Mouse (Mus musculus) limb, embryonic 12.5 days (tissue): ENCODE measurements around the gene Gper1. TPM values are rescaled to one million over a fixed set of nuclear protein-coding genes. Genes with fewer than 3 reads are reported as not detected.

Experiments used
- ATAC-seq: fragments of 200-750 bp; cut with Nextera tagmentation; 2 replicates; pipeline ENCODE4 v1.8.0; 2017; ENCODE audit warnings: low read depth, moderate TSS enrichment; ENCODE audit not compliant: insufficient number of reproducible peaks, insufficient read depth, low FRiP score, low TSS enrichment
- H3K27ac ChIP-seq: fragments of 300-500 bp; sonication (generic); 2 replicates; pipeline ENCODE4 v1.5.1; 2016; ENCODE audit warnings: mild to moderate bottlenecking, moderate library complexity
- H3K27me3 ChIP-seq: fragments of 300-500 bp; sonication (generic); 2 replicates; pipeline ENCODE4 v1.6.1; 2016; ENCODE audit warnings: mild to moderate bottlenecking, moderate library complexity
- H3K36me3 ChIP-seq: fragments of 300-500 bp; sonication (generic); 2 replicates; pipeline ENCODE4 v1.6.1; 2016; ENCODE audit warnings: mild to moderate bottlenecking, moderate library complexity
- H3K4me1 ChIP-seq: fragments of 300-500 bp; sonication (generic); replicated peaks from 2 replicates; pipeline ENCODE4 v1.6.1; 2016
- H3K4me2 ChIP-seq: fragments of 300-500 bp; sonication (generic); 2 replicates; pipeline ENCODE4 v1.6.1; 2016; ENCODE audit warnings: mild to moderate bottlenecking, moderate library complexity
- H3K4me3 ChIP-seq: fragments of 300-500 bp; sonication (generic); replicated peaks from 2 replicates; pipeline ENCODE4 v1.5.1; 2016; ENCODE audit warnings: mild to moderate bottlenecking
- H3K9ac ChIP-seq: fragments of 300-500 bp; sonication (generic); replicated peaks from 2 replicates; pipeline ENCODE4 v1.6.1; 2016; ENCODE audit warnings: mild to moderate bottlenecking, moderate library complexity
- H3K9me3 ChIP-seq: fragments of 300-500 bp; sonication (generic); 2 replicates; pipeline ENCODE4 v1.6.1; 2016; ENCODE audit warnings: mild to moderate bottlenecking, moderate library complexity
- WGBS: fragments of 180-500 bp; shearing (Covaris S2); methylation state at CpG from one replicate; pipeline ENCODE4 v1.1.7; 2016; 5-methylcytosine and 5-hydroxymethylcytosine counted together
- polyA plus RNA-seq: library from polyadenylated mRNA; unstranded; fragments of >200 nt; fragmentation: Nextera tagmentation; extraction: Ambion mirVana; gene quantifications from 2 replicates; pipeline ENCODE4 v1.2.1, GENCODE M21; 2016

The Gper1 gene
- polyA plus RNA-seq, 1 experiment from 2014 or later = 1.7 TPM

DNA sequence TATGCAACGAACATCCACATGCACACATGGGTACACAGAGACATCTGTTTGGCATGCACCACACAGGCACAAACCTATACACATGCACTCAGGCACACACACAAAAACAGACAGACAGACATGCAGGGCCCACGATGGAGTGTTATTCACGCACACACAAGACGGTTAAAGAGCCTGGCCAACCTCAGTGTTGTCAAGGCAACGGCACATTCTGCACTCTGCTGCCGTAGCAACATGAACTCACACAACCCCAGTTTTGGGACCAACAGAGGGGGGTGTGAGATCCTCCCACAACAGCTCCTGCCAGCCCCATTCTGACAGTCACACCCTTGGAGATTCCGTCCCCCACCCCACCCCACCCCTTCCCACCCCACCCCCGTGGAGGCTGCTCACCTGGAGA is 12.0 kb downstream of the Gper1 start:
- no peak for ATAC-seq
- 62% methylated on average over 8 of the region's 8 CpGs for WGBS
- no peak overlapping the region; the same call in 1 of the 2 replicates for H3K27ac ChIP-seq

GRCm38 (mm10) chr5:139437769-139438168 is 14.8 kb downstream of the Gper1 start:
- no peak overlapping the region for H3K27ac ChIP-seq
- no peaks in the 10 kb centered on the region for H3K9me3 ChIP-seq
- WGBS = 93% methylated on average over 4 of the region's 4 CpGs
- no peak for ATAC-seq
- peaks cover 16% of the 10 kb centered on the region for H3K4me1 ChIP-seq
- no peak overlapping the region for H3K9ac ChIP-seq
- H3K36me3 ChIP-seq = peaks cover 4% of the 10 kb centered on the region; the same call in 1 of the 2 replicates
- no peak overlapping the region for H3K4me2 ChIP-seq
- no peaks in the 10 kb centered on the region for H3K27me3 ChIP-seq
- no peak overlapping the region for H3K4me3 ChIP-seq

More for the DNA sequence above, 12.0 kb downstream of the Gper1 start:
- H3K36me3 ChIP-seq = no peaks in the 10 kb centered on the region; the same call in 1 of the 2 replicates
- no peak overlapping the region for H3K4me2 ChIP-seq
- no peaks in the 10 kb centered on the region for H3K27me3 ChIP-seq
- no peak overlapping the region for H3K9ac ChIP-seq
- H3K9me3 ChIP-seq = no peaks in the 10 kb centered on the region
- H3K4me1 ChIP-seq = peaks cover 28% of the 10 kb centered on the region
- H3K4me3 ChIP-seq = no peak overlapping the region

DNA sequence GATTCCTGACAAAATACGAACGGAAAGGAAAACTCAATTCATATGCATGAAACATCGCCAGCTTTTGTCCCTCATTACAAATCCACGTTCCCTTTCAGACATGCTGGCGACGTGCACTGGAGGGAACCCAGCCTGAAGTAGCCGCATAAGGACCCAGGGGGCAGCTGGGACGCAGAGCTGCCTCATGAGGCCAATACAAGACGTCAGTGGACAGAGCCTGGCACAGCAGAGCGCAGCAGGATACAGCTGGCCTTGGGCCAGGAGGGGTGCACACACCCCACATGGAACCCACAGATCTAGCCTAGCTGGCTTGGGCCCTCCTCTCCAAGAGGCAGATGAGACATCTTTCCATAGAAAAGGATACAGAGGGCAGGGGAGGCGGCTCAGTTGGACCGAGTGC is 15.5 kb downstream of the Gper1 start:
- H3K9me3 ChIP-seq = no peaks in the 10 kb centered on the region
- no peak overlapping the region for H3K4me2 ChIP-seq
- H3K36me3 ChIP-seq = peaks cover 4% of the 10 kb centered on the region; the same call in 1 of the 2 replicates
- no peak overlapping the region for H3K27ac ChIP-seq
- H3K27me3 ChIP-seq = no peaks in the 10 kb centered on the region
- no peak for ATAC-seq
- WGBS = 90% methylated on average over 12 of the region's 12 CpGs
- H3K9ac ChIP-seq = no peak overlapping the region
- H3K4me3 ChIP-seq = no peak overlapping the region
- H3K4me1 ChIP-seq = peaks cover 16% of the 10 kb centered on the region

GRCm38 (mm10) chr5:139440451-139440850 is 17.5 kb downstream of the Gper1 start:
- ATAC-seq = no peak
- Histone ChIP-seq H3K36me3 (0 out of 2 replicates have a peak, but pooled peaks cover 4% of the 10 kb centered on the region), H3K27ac (no peak overlapping the region), H3K4me3 (no peak overlapping the region), H3K9me3 (no peaks in the 10 kb centered on the region), H3K4me2 (no peak overlapping the region), H3K27me3 (no peaks in the 10 kb centered on the region), H3K4me1 (no peaks in the 10 kb centered on the region), H3K9ac (no peak overlapping the region)
- WGBS = 89% methylated on average over 5 of the region's 5 CpGs

- H3K4me3 ChIP-seq = no peak overlapping the region
- no peak overlapping the region for H3K27ac ChIP-seq
- H3K9ac ChIP-seq = no peak overlapping the region
- 0 out of 2 replicates have a peak, but pooled peaks cover 4% of the 10 kb centered on the region for H3K36me3 ChIP-seq
- 91% methylated on average over 11 of the region's 11 CpGs for WGBS
- H3K4me2 ChIP-seq = no peak overlapping the region
- no peaks in the 10 kb centered on the region for H3K9me3 ChIP-seq
- ATAC-seq = no peak
- no peaks in the 10 kb centered on the region for H3K27me3 ChIP-seq
- no peaks in the 10 kb centered on the region for H3K4me1 ChIP-seq
Observed at GRCm38 (mm10) chr5:139440926-139441725, 18.2 kb downstream of the Gper1 start.

- WGBS = 94% methylated on average over 2 of the region's 2 CpGs
- Histone ChIP-seq H3K27ac (no peak overlapping the region), H3K4me1 (no peaks in the 10 kb centered on the region), H3K4me3 (no peak overlapping the region), H3K4me2 (no peak overlapping the region), H3K27me3 (no peaks in the 10 kb centered on the region), H3K9ac (no peak overlapping the region), H3K9me3 (no peaks in the 10 kb centered on the region), H3K36me3 (0 out of 2 replicates have a peak, but pooled peaks cover 4% of the 10 kb centered on the region)
- ATAC-seq = no peak
Observed at GRCm38 (mm10) chr5:139441726-139442018, 18.7 kb downstream of the Gper1 start.

- H3K9me3 ChIP-seq = no peaks in the 10 kb centered on the region
- WGBS = 83% methylated on average over 12 of the region's 12 CpGs
- no peaks in the 10 kb centered on the region for H3K4me1 ChIP-seq
- no peak overlapping the region for H3K9ac ChIP-seq
- 0 out of 2 replicates have a peak, but pooled peaks cover 4% of the 10 kb centered on the region for H3K36me3 ChIP-seq
- no peak overlapping the region for H3K4me3 ChIP-seq
- ATAC-seq = no peak
- H3K4me2 ChIP-seq = no peak overlapping the region
- H3K27me3 ChIP-seq = no peaks in the 10 kb centered on the region
- no peak overlapping the region for H3K27ac ChIP-seq
Observed at GRCm38 (mm10) chr5:139442428-139442827, 19.5 kb downstream of the Gper1 start.

DNA sequence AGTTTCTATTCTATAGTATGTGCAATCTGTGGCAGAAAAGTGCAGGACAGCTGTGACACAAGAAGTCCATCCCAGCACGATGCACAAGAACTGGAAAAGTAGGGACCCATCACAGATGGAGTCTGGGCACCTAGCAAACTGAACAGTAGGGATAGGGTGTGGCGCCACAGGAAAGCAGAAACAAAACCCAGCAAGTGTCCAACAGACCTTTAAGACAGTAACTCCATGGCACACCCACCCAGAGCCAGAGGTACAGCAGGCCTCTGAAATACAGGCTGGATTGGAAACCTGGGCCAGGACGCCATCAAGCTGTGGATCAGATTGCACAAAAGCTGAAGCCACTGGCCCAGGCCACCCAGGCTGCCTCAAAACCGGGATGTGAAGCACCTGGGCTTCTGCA is 20.0 kb downstream of the Gper1 start:
- Histone ChIP-seq H3K9me3 (no peaks in the 10 kb centered on the region), H3K4me1 (no peaks in the 10 kb centered on the region), H3K4me2 (no peak overlapping the region), H3K27me3 (no peaks in the 10 kb centered on the region), H3K9ac (no peak overlapping the region), H3K4me3 (no peak overlapping the region), H3K36me3 (0 out of 2 replicates have a peak, but pooled peaks cover 4% of the 10 kb centered on the region), H3K27ac (no peak overlapping the region)
- WGBS = 66% methylated on average over 4 of the region's 4 CpGs
- ATAC-seq = no peak

- Histone ChIP-seq H3K4me1 (no peaks in the 10 kb centered on the region), H3K4me3 (no peak overlapping the region), H3K4me2 (no peak overlapping the region), H3K36me3 (0 out of 2 replicates have a peak, but pooled peaks cover 4% of the 10 kb centered on the region), H3K27ac (no peak overlapping the region), H3K9me3 (no peaks in the 10 kb centered on the region), H3K9ac (no peak overlapping the region), H3K27me3 (no peaks in the 10 kb centered on the region)
- WGBS = 88% methylated on average over 8 of the region's 8 CpGs
- ATAC-seq = no peak
Observed at GRCm38 (mm10) chr5:139445258-139445657, 22.3 kb downstream of the Gper1 start.

GRCm38 (mm10) chr5:139448025-139448424 is 25.1 kb downstream of the Gper1 start:
- no peaks in the 10 kb centered on the region for H3K27me3 ChIP-seq
- no peak for ATAC-seq
- no peak overlapping the region for H3K27ac ChIP-seq
- no peak overlapping the region for H3K4me2 ChIP-seq
- no peak overlapping the region for H3K4me3 ChIP-seq
- no peaks in the 10 kb centered on the region for H3K9me3 ChIP-seq
- 72% methylated on average over 6 of the region's 6 CpGs for WGBS
- H3K4me1 ChIP-seq = no peaks in the 10 kb centered on the region
- peaks cover 9% of the 10 kb centered on the region; the same call in 1 of the 2 replicates for H3K36me3 ChIP-seq
- H3K9ac ChIP-seq = no peak overlapping the region

DNA sequence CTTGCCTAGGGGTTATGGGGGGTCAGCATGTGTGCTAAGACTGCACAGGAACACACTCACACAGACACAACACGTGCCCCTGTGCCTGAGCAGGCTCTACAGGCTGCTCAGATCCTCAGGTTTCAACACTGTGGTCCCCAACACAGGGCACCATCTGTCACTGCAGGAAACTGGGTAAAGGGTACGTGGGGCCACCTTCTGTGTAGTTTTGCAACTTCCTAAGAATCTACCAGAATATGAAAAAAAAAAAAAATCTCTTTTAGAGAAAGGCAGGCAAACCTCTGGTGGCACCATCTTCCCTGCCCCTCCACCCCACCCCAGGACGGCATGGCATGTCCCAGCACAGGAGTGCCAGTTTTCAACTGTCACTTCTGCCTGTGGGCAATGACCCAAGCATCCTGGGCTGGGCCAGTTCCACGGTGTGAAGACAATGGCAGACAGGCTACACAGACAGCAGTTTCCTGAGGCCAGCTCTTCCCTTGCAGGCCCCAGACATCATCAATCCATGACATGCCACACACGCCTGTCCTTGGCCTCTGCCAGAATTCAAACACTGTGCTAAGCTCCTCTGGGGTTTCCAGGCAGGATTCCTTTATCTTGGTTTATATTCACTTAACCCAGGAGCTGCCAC is 26.3 kb downstream of the Gper1 start:
- no peak overlapping the region for H3K4me3 ChIP-seq
- H3K27me3 ChIP-seq = no peaks in the 10 kb centered on the region
- H3K4me1 ChIP-seq = no peaks in the 10 kb centered on the region
- peaks cover 19% of the 10 kb centered on the region; the same call in 1 of the 2 replicates for H3K36me3 ChIP-seq
- no peaks in the 10 kb centered on the region for H3K9me3 ChIP-seq
- H3K9ac ChIP-seq = no peak overlapping the region
- 74% methylated on average over 5 of the region's 5 CpGs for WGBS
- ATAC-seq = no peak
- no peak overlapping the region for H3K4me2 ChIP-seq
- no peak overlapping the region for H3K27ac ChIP-seq
